Mouse (Mus musculus): ENCODE results near the gene Rbbp5. TPM values are rescaled to one million over a fixed set of nuclear protein-coding genes. Genes with fewer than 3 reads are reported as not detected.

Rbbp5 gene
- polyA plus RNA-seq, 1 experiment, result 10.7 TPM

- Histone ChIP-seq H3K27me3 (ENCODE audit: control insufficient read depth, insufficient read depth, low read length) (0 out of 2 replicates have a peak, but pooled peaks cover 2% of the 10 kb centered on the region), H3K36me3 (ENCODE audit: control insufficient read depth, insufficient read depth, low read length) (peaks cover 15% of the 10 kb centered on the region), H3K27ac (ENCODE audit: insufficient read depth, low read length) (no peak overlapping the region), H3K4me1 (ENCODE audit: control insufficient read depth, insufficient read depth, insufficient read length) (no peaks in the 10 kb centered on the region), H3K4me3 (ENCODE audit: extremely low read depth, insufficient read depth, insufficient read length) (no peak overlapping the region)
- WGBS, result 68% methylated on average over 8 of the region's 8 CpGs
- TF ChIP-seq POLR2A (IDR thresholded peaks at IDR 0.05; ENCODE audit: low read depth, low read length), result no peak
- TF ChIP-seq CTCF (IDR thresholded peaks at IDR 0.05; ENCODE audit: extremely low read depth, insufficient read depth, insufficient read length, insufficient replicate concordance), result no peak
- no peak for DNase-seq (ENCODE audit: low read depth in 1 of 2, low spot score in 2 of 2)
These were observed 34.4 kb downstream of the Rbbp5 start for GRCm38 (mm10) chr1:132511521-132511920.

GRCm38 (mm10) chr1:132512106-132512505 lies 34.9 kb downstream of the Rbbp5 start:
- DNase-seq (ENCODE audit: low read depth in 1 of 2, low spot score in 2 of 2), result no peak
- no peak overlapping the region for H3K4me3 ChIP-seq (ENCODE audit: extremely low read depth, insufficient read depth, insufficient read length)
- H3K27ac ChIP-seq (ENCODE audit: insufficient read depth, low read length), result no peak overlapping the region
- TF ChIP-seq CTCF (IDR thresholded peaks at IDR 0.05; ENCODE audit: extremely low read depth, insufficient read depth, insufficient read length, insufficient replicate concordance), result no peak
- TF ChIP-seq POLR2A (IDR thresholded peaks at IDR 0.05; ENCODE audit: low read depth, low read length), result no peak
- no peaks in the 10 kb centered on the region for H3K4me1 ChIP-seq (ENCODE audit: control insufficient read depth, insufficient read depth, insufficient read length)
- WGBS, result 90% methylated on average over 8 of the region's 8 CpGs
- H3K27me3 ChIP-seq (ENCODE audit: control insufficient read depth, insufficient read depth, low read length), result 0 out of 2 replicates have a peak, but pooled peaks cover 2% of the 10 kb centered on the region
- H3K36me3 ChIP-seq (ENCODE audit: control insufficient read depth, insufficient read depth, low read length), result peaks cover 9% of the 10 kb centered on the region

GRCm38 (mm10) chr1:132515339-132515738 lies 38.2 kb downstream of the Rbbp5 start:
- Histone ChIP-seq H3K4me1 (ENCODE audit: control insufficient read depth, insufficient read depth, insufficient read length) (no peaks in the 10 kb centered on the region), H3K4me3 (ENCODE audit: extremely low read depth, insufficient read depth, insufficient read length) (no peak overlapping the region), H3K27ac (ENCODE audit: insufficient read depth, low read length) (no peak overlapping the region), H3K36me3 (ENCODE audit: control insufficient read depth, insufficient read depth, low read length) (no peaks in the 10 kb centered on the region), H3K27me3 (ENCODE audit: control insufficient read depth, insufficient read depth, low read length) (0 out of 2 replicates have a peak, but pooled peaks cover 2% of the 10 kb centered on the region)
- WGBS, result 87% methylated on average over 12 of the region's 12 CpGs
- DNase-seq (ENCODE audit: low read depth in 1 of 2, low spot score in 2 of 2), result no peak
- TF ChIP-seq POLR2A (IDR thresholded peaks at IDR 0.05; ENCODE audit: low read depth, low read length) (no peak), CTCF (IDR thresholded peaks at IDR 0.05; ENCODE audit: extremely low read depth, insufficient read depth, insufficient read length, insufficient replicate concordance) (no peak)

- Histone ChIP-seq H3K4me1 (ENCODE audit: control insufficient read depth, insufficient read depth, insufficient read length) (no peaks in the 10 kb centered on the region), H3K27ac (ENCODE audit: insufficient read depth, low read length) (no peak overlapping the region), H3K36me3 (ENCODE audit: control insufficient read depth, insufficient read depth, low read length) (no peaks in the 10 kb centered on the region), H3K27me3 (ENCODE audit: control insufficient read depth, insufficient read depth, low read length) (0 out of 2 replicates have a peak, but pooled peaks cover 2% of the 10 kb centered on the region), H3K4me3 (ENCODE audit: extremely low read depth, insufficient read depth, insufficient read length) (no peak overlapping the region)
- DNase-seq (ENCODE audit: low read depth in 1 of 2, low spot score in 2 of 2), result no peak
- 87% methylated on average over 11 of the region's 11 CpGs for WGBS
- no peak for TF ChIP-seq CTCF (IDR thresholded peaks at IDR 0.05; ENCODE audit: extremely low read depth, insufficient read depth, insufficient read length, insufficient replicate concordance)
- no peak for TF ChIP-seq POLR2A (IDR thresholded peaks at IDR 0.05; ENCODE audit: low read depth, low read length)
These were observed 39.6 kb downstream of the Rbbp5 start for GRCm38 (mm10) chr1:132516776-132517175.

GRCm38 (mm10) chr1:132518621-132519020 lies 41.5 kb downstream of the Rbbp5 start:
- Histone ChIP-seq H3K27me3 (ENCODE audit: control insufficient read depth, insufficient read depth, low read length) (0 out of 2 replicates have a peak, but pooled peaks cover 2% of the 10 kb centered on the region), H3K36me3 (ENCODE audit: control insufficient read depth, insufficient read depth, low read length) (no peaks in the 10 kb centered on the region), H3K4me1 (ENCODE audit: control insufficient read depth, insufficient read depth, insufficient read length) (no peaks in the 10 kb centered on the region), H3K27ac (ENCODE audit: insufficient read depth, low read length) (no peak overlapping the region), H3K4me3 (ENCODE audit: extremely low read depth, insufficient read depth, insufficient read length) (no peak overlapping the region)
- TF ChIP-seq POLR2A (IDR thresholded peaks at IDR 0.05; ENCODE audit: low read depth, low read length), result no peak
- no peak for TF ChIP-seq CTCF (IDR thresholded peaks at IDR 0.05; ENCODE audit: extremely low read depth, insufficient read depth, insufficient read length, insufficient replicate concordance)
- 84% methylated on average over 18 of the region's 18 CpGs for WGBS
- no peak for DNase-seq (ENCODE audit: low read depth in 1 of 2, low spot score in 2 of 2)

- 91% methylated on average over 11 of the region's 11 CpGs for WGBS
- Histone ChIP-seq H3K36me3 (ENCODE audit: control insufficient read depth, insufficient read depth, low read length) (no peaks in the 10 kb centered on the region), H3K27me3 (ENCODE audit: control insufficient read depth, insufficient read depth, low read length) (no peaks in the 10 kb centered on the region), H3K27ac (ENCODE audit: insufficient read depth, low read length) (no peak overlapping the region), H3K4me3 (ENCODE audit: extremely low read depth, insufficient read depth, insufficient read length) (no peak overlapping the region), H3K4me1 (ENCODE audit: control insufficient read depth, insufficient read depth, insufficient read length) (no peaks in the 10 kb centered on the region)
- DNase-seq (ENCODE audit: low read depth in 1 of 2, low spot score in 2 of 2), result no peak
- no peak for TF ChIP-seq POLR2A (IDR thresholded peaks at IDR 0.05; ENCODE audit: low read depth, low read length)
- no peak for TF ChIP-seq CTCF (IDR thresholded peaks at IDR 0.05; ENCODE audit: extremely low read depth, insufficient read depth, insufficient read length, insufficient replicate concordance)
These were observed 42.6 kb downstream of the Rbbp5 start for GRCm38 (mm10) chr1:132519734-132520133.

GRCm38 (mm10) chr1:132520764-132521163 lies 43.6 kb downstream of the Rbbp5 start:
- H3K4me1 ChIP-seq (ENCODE audit: control insufficient read depth, insufficient read depth, insufficient read length), result no peaks in the 10 kb centered on the region
- TF ChIP-seq POLR2A (IDR thresholded peaks at IDR 0.05; ENCODE audit: low read depth, low read length) (no peak), CTCF (IDR thresholded peaks at IDR 0.05; ENCODE audit: extremely low read depth, insufficient read depth, insufficient read length, insufficient replicate concordance) (no peak)
- WGBS, result 28% methylated on average over 3 of the region's 6 CpGs
- H3K36me3 ChIP-seq (ENCODE audit: control insufficient read depth, insufficient read depth, low read length), result no peaks in the 10 kb centered on the region
- H3K4me3 ChIP-seq (ENCODE audit: extremely low read depth, insufficient read depth, insufficient read length), result no peak overlapping the region
- DNase-seq (ENCODE audit: low read depth in 1 of 2, low spot score in 2 of 2), result peak; percentile 27 to 54
- H3K27ac ChIP-seq (ENCODE audit: insufficient read depth, low read length), result no peak overlapping the region
- no peaks in the 10 kb centered on the region for H3K27me3 ChIP-seq (ENCODE audit: control insufficient read depth, insufficient read depth, low read length)

Data from spleen, adult 2 months (tissue).